ENCODE assay signal across 13 mouse cellular contexts in genomic region chr7:110715545-110715944, GRCm38 (mm10). TPM values are rescaled to one million over a fixed set of nuclear protein-coding genes. Genes with fewer than 3 reads are reported as not detected.
DNase-seq lines count a peak whose midpoint lies in the region; ATAC-seq and TF ChIP-seq lines count a peak whose summit lies in the region.
"Had no signal": no experiment of that assay in that cellular context is flagged by ENCODE, and none has a peak within 500 bp of the region (broad histone marks: within the 10 kb centered on the region; RNA-seq: fewer than 3 reads in every experiment).

No protein-coding gene starts in this region.

- ATAC-seq in heart, embryonic 12.5 days (ENCODE audit: insufficient number of reproducible peaks, low FRiP score) = no peak
- peak; percentile 48 for ATAC-seq in lung, postnatal 0 days

- intact Hi-C loops in heart, adult 2 months (cut with DNase I) = no loop called here

- peak overlapping the region; percentile 60 for H3K27ac ChIP-seq in heart, adult 2 months
- H3K27ac ChIP-seq in heart, embryonic 12.5 days (ENCODE audit: poor library complexity, severe bottlenecking) = no peak overlapping the region
- peak overlapping the region; percentile 75 for H3K27ac ChIP-seq in brown adipose tissue, adult 24 weeks (replicated peaks; ENCODE audit: low read depth, low read length)
- no peak overlapping the region for H3K27ac ChIP-seq in lung, postnatal 0 days (ENCODE audit: low read length)
- no peak overlapping the region for H3K27ac ChIP-seq in hindbrain, embryonic 10.5 days
- H3K27ac ChIP-seq: hindbrain, embryonic 13.5 days; liver, embryonic 14.5 days had no signal

- H3K79me2 ChIP-seq in heart, adult 2 months (replicated peaks; ENCODE audit: control insufficient read depth, insufficient read depth, low read length) = no peaks in the 10 kb centered on the region
- H3K79me2 ChIP-seq in C2C12 (ENCODE audit: control insufficient read depth, insufficient read depth) = no peaks in the 10 kb centered on the region

- TF ChIP-seq CTCF in heart, adult 2 months (IDR thresholded peaks at IDR 0.05) = no peak
- no peak for TF ChIP-seq CTCF in C2C12 (IDR thresholded peaks at IDR 0.05; ENCODE audit: control insufficient read depth, insufficient read depth, insufficient read length)
- TF ChIP-seq CTCF in lung, postnatal 0 days (IDR thresholded peaks at IDR 0.05) = no peak; the same call in 1 of the 2 replicates

- peak; percentile 34; the same call in 1 of the 2 replicates for TF ChIP-seq POLR2A in heart, adult 2 months (IDR thresholded peaks at IDR 0.05; ENCODE audit: insufficient read depth, low read depth, low read length)

- H3K9me3 ChIP-seq in heart, embryonic 12.5 days (replicated peaks) = peaks cover 7% of the 10 kb centered on the region; the same call in 1 of the 2 replicates
- no peaks in the 10 kb centered on the region for H3K9me3 ChIP-seq in lung, postnatal 0 days (ENCODE audit: low read length)
- H3K9me3 ChIP-seq in hindbrain, embryonic 10.5 days = 0 out of 2 replicates have a peak, but pooled peaks cover 4% of the 10 kb centered on the region

- no peaks in the 10 kb centered on the region for H3K79me3 ChIP-seq in C2C12 (ENCODE audit: low read depth)

- H3K4me3 ChIP-seq in heart, adult 2 months = no peak overlapping the region
- H3K4me3 ChIP-seq in heart, embryonic 12.5 days = no peak overlapping the region
- H3K4me3 ChIP-seq in C2C12 (ENCODE audit: insufficient read depth, poor library complexity, severe bottlenecking) = no peak overlapping the region
- H3K4me3 ChIP-seq in brown adipose tissue, adult 24 weeks (ENCODE audit: insufficient read depth, low read depth, low read length) = no peak overlapping the region
- H3K4me3 ChIP-seq in lung, postnatal 0 days (ENCODE audit: low read depth, low read length) = no peak overlapping the region
- H3K4me3 ChIP-seq in hindbrain, embryonic 10.5 days = no peak overlapping the region
- H3K4me3 ChIP-seq: hindbrain, embryonic 13.5 days had no signal

- WGBS in heart, adult 2 months = 37% methylated on average over 6 of the region's 6 CpGs
- WGBS in heart, embryonic 12.5 days = 80% methylated on average over 6 of the region's 6 CpGs
- 59% methylated on average over 6 of the region's 6 CpGs for WGBS in lung, postnatal 0 days
- WGBS in hindbrain, embryonic 10.5 days = 79% methylated on average over 6 of the region's 6 CpGs

- peaks cover 12% of the 10 kb centered on the region for H3K4me1 ChIP-seq in heart, adult 2 months (ENCODE audit: control insufficient read depth, insufficient read depth, low read length)
- peaks cover 6% of the 10 kb centered on the region; the same call in 1 of the 2 replicates for H3K4me1 ChIP-seq in heart, embryonic 12.5 days (replicated peaks)
- peaks cover 22% of the 10 kb centered on the region for H3K4me1 ChIP-seq in brown adipose tissue, adult 24 weeks (ENCODE audit: control insufficient read depth, insufficient read depth, insufficient read length, low read length)
- no peaks in the 10 kb centered on the region for H3K4me1 ChIP-seq in lung, postnatal 0 days (ENCODE audit: insufficient read depth, low read depth, low read length)
- no peaks in the 10 kb centered on the region for H3K4me1 ChIP-seq in hindbrain, embryonic 10.5 days (replicated peaks)
- H3K4me1 ChIP-seq: hindbrain, embryonic 13.5 days had no signal

- H3K4me2 ChIP-seq in heart, embryonic 12.5 days = no peak overlapping the region
- no peak overlapping the region for H3K4me2 ChIP-seq in lung, postnatal 0 days (replicated peaks; ENCODE audit: low read depth, low read length)
- H3K4me2 ChIP-seq: hindbrain, embryonic 13.5 days had no signal

- H3ac ChIP-seq in C2C12 (ENCODE audit: control insufficient read depth, insufficient read length, low read depth) = no peak overlapping the region

- no peak for DNase-seq in heart, adult 2 months
- peak; percentile 56 for DNase-seq in lung, postnatal 0 days (ENCODE audit: low spot score)
- DNase-seq in thymus, adult 18-20 months = no peak
- DNase-seq in hindbrain, embryonic 10.5 days (ENCODE audit: low spot score) = no peak
- DNase-seq in kidney, postnatal 14 days = no peak
- DNase-seq: kidney, postnatal 25 days; retina, postnatal 1 day; thymus, postnatal 14 days had no signal

- no peak for TF ChIP-seq EP300 in heart, adult 2 months (IDR thresholded peaks at IDR 0.05; ENCODE audit: insufficient read depth, low read depth, low read length)
- TF ChIP-seq EP300 in lung, postnatal 0 days (IDR thresholded peaks at IDR 0.05) = peak; percentile 74; the same call in 1 of the 2 replicates

- H3K9ac ChIP-seq in heart, adult 2 months (ENCODE audit: low read depth, low read length) = peak overlapping the region; percentile 10
- no peak overlapping the region for H3K9ac ChIP-seq in heart, embryonic 12.5 days
- H3K9ac ChIP-seq in lung, postnatal 0 days (replicated peaks; ENCODE audit: low read depth) = no peak overlapping the region
- H3K9ac ChIP-seq: hindbrain, embryonic 13.5 days; liver, embryonic 14.5 days had no signal

- H3K27me3 ChIP-seq in heart, adult 2 months (ENCODE audit: control insufficient read depth, insufficient read depth, low read length) = no peaks in the 10 kb centered on the region
- H3K27me3 ChIP-seq in heart, embryonic 12.5 days (replicated peaks) = no peaks in the 10 kb centered on the region
- H3K27me3 ChIP-seq in C2C12 (ENCODE audit: control insufficient read depth, insufficient read depth, insufficient read length) = no peaks in the 10 kb centered on the region
- H3K27me3 ChIP-seq in lung, postnatal 0 days (replicated peaks; ENCODE audit: insufficient read depth, low read length) = no peaks in the 10 kb centered on the region
- no peaks in the 10 kb centered on the region for H3K27me3 ChIP-seq in hindbrain, embryonic 10.5 days (ENCODE audit: insufficient read depth, poor library complexity, severe bottlenecking)
- H3K27me3 ChIP-seq: hindbrain, embryonic 13.5 days had no signal

- H3K36me3 ChIP-seq in heart, adult 2 months (ENCODE audit: control insufficient read depth, insufficient read depth, low read length) = no peaks in the 10 kb centered on the region; the same call in 1 of the 2 replicates
- H3K36me3 ChIP-seq in heart, embryonic 12.5 days = no peaks in the 10 kb centered on the region
- H3K36me3 ChIP-seq in C2C12 (ENCODE audit: control insufficient read depth, insufficient read depth) = no peaks in the 10 kb centered on the region
- H3K36me3 ChIP-seq in lung, postnatal 0 days (ENCODE audit: insufficient read depth, low read length) = no peaks in the 10 kb centered on the region
- no peaks in the 10 kb centered on the region for H3K36me3 ChIP-seq in hindbrain, embryonic 10.5 days
- H3K36me3 ChIP-seq: hindbrain, embryonic 13.5 days had no signal

TF ChIP-seq in C2C12, 6 proteins besides CTCF, POLR2A, EP300 and RAD21:
- TF ChIP-seq FOSL1 (IDR thresholded peaks at IDR 0.05; ENCODE audit: insufficient read depth, low read length, poor library complexity, severe bottlenecking) (no peak), MYOG (IDR thresholded peaks at IDR 0.05; ENCODE audit: control insufficient read depth, extremely low read depth, insufficient read length) (no peak), MAX (IDR thresholded peaks at IDR 0.05) (no peak), USF1 (IDR thresholded peaks at IDR 0.05; ENCODE audit: low read depth) (no peak), MYOD1 (IDR thresholded peaks at IDR 0.05; ENCODE audit: control insufficient read depth, insufficient read length, low read depth) (peak; percentile 26), CEBPB (IDR thresholded peaks at IDR 0.05; ENCODE audit: low read depth) (no peak)

RNA-seq across cellular contexts. Expression of gene Ampd3, which starts 52.5 kb away (rescaled TPM):
- total RNA-seq in heart, adult 2 months (2021) = 10 to 100 TPM; 38.9 to 43.6 TPM
- polyA plus RNA-seq in heart, adult 2 months (2012; rRNA removed) = 29.9 and 40.4 TPM in 2 replicates
- 8.2 and 9.4 TPM in 2 replicates for polyA plus RNA-seq in heart, embryonic 12.5 days (2016; fragmentation: Nextera tagmentation; extraction: Ambion mirVana)
- polyA plus RNA-seq in C2C12 (2012; fragmentation: generic; extraction: Trizol) = 4.5 TPM
- 22.4 and 30.0 TPM in 2 replicates for polyA plus RNA-seq in brown adipose tissue, adult 24 weeks (2012; ENCODE audit: insufficient read depth, insufficient read length, missing spikeins)
- polyA plus RNA-seq in lung, postnatal 0 days (2015; fragmentation: Nextera tagmentation; extraction: Ambion mirVana) = 5.0 and 5.2 TPM in 2 replicates
- 1.7 and 1.9 TPM in 2 replicates for polyA plus RNA-seq in hindbrain, embryonic 10.5 days (2016; fragmentation: Nextera tagmentation; extraction: Ambion mirVana)

Comparison
In these comparisons a context has a peak if more than half of its experiments do, and no peak if none do; other contexts are left out.
1. H3K27ac ChIP-seq: peak in heart, adult 2 months (single experiment) and brown adipose tissue, adult 24 weeks (single experiment); none in heart, embryonic 12.5 days (single experiment), lung, postnatal 0 days (single experiment) and hindbrain, embryonic 10.5 days (single experiment).